Mouse (Mus musculus): ENCODE measurements at regions not wholly inside any gene's neighbourhood (a gene's known extent, or its start where the extent isn't known, plus 50 kb on each side); places are given as distances from the start of the nearest gene placed in this dataset.
A peak's percentile ranks its signal among the peaks of the same experiment; 100 is the strongest.

DNA sequence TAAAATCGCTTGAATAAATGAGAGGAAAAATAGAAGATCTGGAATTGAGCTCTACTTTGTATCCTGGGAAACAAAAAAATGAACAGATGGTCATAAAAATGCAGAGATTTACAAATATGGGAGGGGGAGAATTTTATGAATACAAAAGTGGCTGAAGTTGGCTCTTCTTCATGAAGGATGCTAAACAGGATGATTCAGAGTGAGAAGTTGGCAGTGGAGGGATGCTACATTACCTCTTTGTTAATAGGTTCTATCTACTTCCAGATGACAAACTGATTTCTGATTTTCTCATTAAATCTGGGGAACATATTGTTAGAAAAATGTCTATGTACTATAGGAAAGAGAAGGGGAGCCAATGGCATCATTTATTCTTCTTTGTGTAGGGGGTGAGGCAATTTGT lies 2785.8 kb downstream of the Poteg start:
- H3K9me3 ChIP-seq (ENCODE audit: control insufficient read depth, low read length): no peaks in the 10 kb centered on the region
- H3K9ac ChIP-seq (replicated peaks; ENCODE audit: low read depth, low read length): no peak overlapping the region
- no peaks in the 10 kb centered on the region for H3K4me1 ChIP-seq (ENCODE audit: control insufficient read depth, insufficient read depth, low read length)
- H3K4me2 ChIP-seq (ENCODE audit: low read depth, low read length): no peak overlapping the region
- no peak for ATAC-seq (ENCODE audit: low read depth)
- no peaks in the 10 kb centered on the region for H3K27me3 ChIP-seq (ENCODE audit: control insufficient read depth, insufficient read depth, low read length)
- WGBS: 68% methylated on average over 1 of the region's 1 CpGs
- no peak overlapping the region for H3K4me3 ChIP-seq (ENCODE audit: low read depth, low read length)
- H3K27ac ChIP-seq (ENCODE audit: low read depth, low read length): no peak overlapping the region
- H3K36me3 ChIP-seq (ENCODE audit: control insufficient read depth, insufficient read depth, low read length): no peaks in the 10 kb centered on the region

DNA sequence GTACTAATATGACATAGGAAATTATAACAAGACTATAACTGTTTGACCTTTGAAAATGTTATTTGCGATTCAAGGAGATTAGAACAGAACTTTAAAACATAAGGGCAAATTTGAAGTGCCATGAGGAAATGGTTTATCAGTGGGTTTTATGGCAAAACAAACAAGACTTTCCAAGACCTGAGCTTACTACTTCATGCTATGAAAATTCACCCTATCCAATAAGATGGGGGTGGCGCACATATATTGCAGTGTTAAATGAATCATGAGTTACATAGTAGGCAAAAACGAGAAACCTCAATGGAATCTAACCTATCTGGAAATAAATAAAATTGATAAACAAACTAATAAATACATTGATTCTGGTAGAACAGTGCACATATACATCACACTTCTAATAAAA lies 2804.3 kb downstream of the Poteg start:
- WGBS: 90% methylated on average over 3 of the region's 3 CpGs
- Histone ChIP-seq H3K9ac (replicated peaks; ENCODE audit: low read depth, low read length) (no peak overlapping the region), H3K36me3 (ENCODE audit: control insufficient read depth, insufficient read depth, low read length) (no peaks in the 10 kb centered on the region), H3K4me1 (ENCODE audit: control insufficient read depth, insufficient read depth, low read length) (no peaks in the 10 kb centered on the region), H3K27ac (ENCODE audit: low read depth, low read length) (no peak overlapping the region), H3K27me3 (ENCODE audit: control insufficient read depth, insufficient read depth, low read length) (no peaks in the 10 kb centered on the region), H3K4me3 (ENCODE audit: low read depth, low read length) (no peak overlapping the region), H3K4me2 (ENCODE audit: low read depth, low read length) (no peak overlapping the region), H3K9me3 (ENCODE audit: control insufficient read depth, low read length) (no peaks in the 10 kb centered on the region)
- ATAC-seq (ENCODE audit: low read depth): no peak

DNA sequence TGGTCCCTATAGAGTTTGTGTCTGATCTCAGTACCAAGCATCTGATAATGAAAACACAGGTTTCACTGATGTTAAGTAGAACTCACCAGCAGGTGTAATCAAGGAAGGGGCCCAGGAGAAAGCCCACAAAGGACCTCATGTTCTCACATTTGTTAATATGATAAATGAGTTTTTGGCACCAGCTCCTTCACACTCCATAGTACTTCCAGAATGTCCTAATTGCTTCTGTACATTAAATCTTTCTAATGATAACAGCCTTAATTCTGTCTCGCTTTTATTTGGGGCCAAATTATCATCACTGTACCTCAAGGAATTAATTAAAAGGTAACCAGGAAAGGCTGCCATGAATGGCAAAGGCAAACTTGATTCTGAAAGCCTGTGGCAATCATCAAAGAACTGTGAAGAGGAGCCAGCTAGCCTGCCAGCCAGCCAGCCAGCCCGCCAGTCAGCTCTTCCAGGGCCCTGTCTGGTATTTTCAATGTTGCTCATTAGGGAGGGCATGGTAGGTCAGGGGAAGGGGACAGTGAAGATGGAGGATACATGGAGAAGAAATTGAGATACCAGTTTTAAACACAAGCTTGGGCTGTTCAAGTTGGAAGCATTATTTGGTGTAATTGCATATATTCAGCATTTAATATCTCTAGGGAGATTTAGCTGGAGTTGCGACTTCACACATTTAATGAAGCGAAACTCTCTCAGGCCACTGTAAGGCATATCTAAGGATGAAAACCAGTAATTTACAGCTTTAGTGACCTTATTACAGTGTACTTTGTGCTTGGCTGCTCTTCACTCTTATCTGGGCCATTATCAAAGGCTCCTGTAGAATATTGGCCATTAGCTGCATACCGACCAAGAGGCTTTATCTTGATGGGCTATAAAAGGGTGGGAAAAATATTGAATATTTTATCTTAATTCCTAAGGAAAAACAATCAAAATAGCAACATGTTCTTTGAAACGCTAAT lies 2822.8 kb downstream of the Poteg start:
- WGBS: 77% methylated on average over 6 of the region's 6 CpGs
- H3K9ac ChIP-seq (replicated peaks; ENCODE audit: low read depth, low read length): no peak overlapping the region
- H3K4me3 ChIP-seq (ENCODE audit: low read depth, low read length): no peak overlapping the region
- ATAC-seq (ENCODE audit: low read depth): no peak
- no peaks in the 10 kb centered on the region for H3K36me3 ChIP-seq (ENCODE audit: control insufficient read depth, insufficient read depth, low read length)
- no peaks in the 10 kb centered on the region for H3K27me3 ChIP-seq (ENCODE audit: control insufficient read depth, insufficient read depth, low read length)
- H3K4me1 ChIP-seq (ENCODE audit: control insufficient read depth, insufficient read depth, low read length): no peaks in the 10 kb centered on the region
- H3K27ac ChIP-seq (ENCODE audit: low read depth, low read length): no peak overlapping the region
- H3K9me3 ChIP-seq (ENCODE audit: control insufficient read depth, low read length): no peaks in the 10 kb centered on the region
- H3K4me2 ChIP-seq (ENCODE audit: low read depth, low read length): no peak overlapping the region

DNA sequence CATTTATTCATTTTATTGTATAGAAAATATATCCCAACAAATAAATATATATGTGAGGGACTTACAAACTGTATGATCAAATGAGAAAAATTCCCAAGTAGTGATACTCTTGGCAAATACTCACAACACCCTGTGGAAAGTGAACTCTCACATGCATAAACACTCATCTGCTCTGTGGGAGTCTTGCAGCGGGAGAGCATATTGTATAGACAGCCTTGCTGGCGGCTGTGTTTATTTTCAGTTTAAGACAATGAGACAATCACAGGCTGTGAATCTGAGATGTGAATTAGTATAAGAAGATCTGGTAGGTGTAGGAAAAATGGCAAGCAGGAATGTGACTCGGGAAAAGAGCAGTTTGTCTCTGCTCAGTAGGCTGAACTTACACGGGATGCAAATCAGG lies 2841.7 kb downstream of the Poteg start:
- H3K27ac ChIP-seq (ENCODE audit: low read depth, low read length): no peak overlapping the region
- no peak overlapping the region for H3K4me3 ChIP-seq (ENCODE audit: low read depth, low read length)
- H3K4me2 ChIP-seq (ENCODE audit: low read depth, low read length): no peak overlapping the region
- no peaks in the 10 kb centered on the region for H3K4me1 ChIP-seq (ENCODE audit: control insufficient read depth, insufficient read depth, low read length)
- ATAC-seq (ENCODE audit: low read depth): no peak
- H3K36me3 ChIP-seq (ENCODE audit: control insufficient read depth, insufficient read depth, low read length): no peaks in the 10 kb centered on the region
- no peaks in the 10 kb centered on the region for H3K27me3 ChIP-seq (ENCODE audit: control insufficient read depth, insufficient read depth, low read length)
- H3K9ac ChIP-seq (replicated peaks; ENCODE audit: low read depth, low read length): no peak overlapping the region
- no peaks in the 10 kb centered on the region for H3K9me3 ChIP-seq (ENCODE audit: control insufficient read depth, low read length)
- 32% methylated on average over 4 of the region's 4 CpGs for WGBS

DNA sequence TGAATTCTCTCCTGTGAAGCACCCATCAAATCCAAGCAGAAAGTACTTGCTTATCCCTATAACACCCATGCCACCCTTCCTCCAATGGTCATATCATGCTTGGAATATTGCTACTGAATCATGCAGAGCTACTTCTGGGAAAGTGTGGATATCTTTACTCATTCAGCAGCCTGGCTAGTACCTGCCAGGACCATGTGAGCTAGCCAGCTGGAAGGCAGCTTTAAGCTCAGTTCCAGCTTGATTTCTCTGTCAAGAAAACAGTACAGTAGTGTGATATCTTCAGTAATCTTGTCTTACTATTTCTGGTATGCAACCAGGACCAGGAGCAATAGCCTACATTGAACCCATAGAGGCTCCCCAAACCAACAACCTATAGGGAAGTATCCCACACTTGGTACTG lies 2883.7 kb downstream of the Poteg start:
- Histone ChIP-seq H3K36me3 (ENCODE audit: control insufficient read depth, insufficient read depth, low read length) (no peaks in the 10 kb centered on the region), H3K4me1 (ENCODE audit: control insufficient read depth, insufficient read depth, low read length) (no peaks in the 10 kb centered on the region), H3K9ac (replicated peaks; ENCODE audit: low read depth, low read length) (no peak overlapping the region), H3K27me3 (ENCODE audit: control insufficient read depth, insufficient read depth, low read length) (no peaks in the 10 kb centered on the region), H3K4me3 (ENCODE audit: low read depth, low read length) (no peak overlapping the region), H3K4me2 (ENCODE audit: low read depth, low read length) (no peak overlapping the region), H3K9me3 (ENCODE audit: control insufficient read depth, low read length) (no peaks in the 10 kb centered on the region), H3K27ac (ENCODE audit: low read depth, low read length) (no peak overlapping the region)
- ATAC-seq (ENCODE audit: low read depth): no peak

DNA sequence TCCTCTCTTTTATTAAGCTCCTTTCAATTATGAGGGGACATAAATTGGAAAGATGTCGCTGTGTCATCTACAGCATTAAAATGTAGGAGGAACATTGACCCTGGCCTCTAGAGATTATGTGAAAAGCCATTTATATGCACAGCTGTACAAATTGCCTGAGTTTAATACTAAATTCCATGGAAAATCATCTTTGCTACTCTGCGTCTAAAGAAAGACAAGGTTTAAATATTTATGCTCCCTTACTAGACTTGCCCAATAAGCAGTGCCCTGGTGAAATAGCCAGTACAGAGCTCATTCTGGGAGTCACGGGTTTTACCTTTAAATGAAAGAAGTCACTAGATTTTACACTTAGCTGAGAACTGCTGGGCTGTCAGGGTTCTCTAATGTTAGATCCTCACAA lies 2885.9 kb downstream of the Poteg start:
- H3K4me2 ChIP-seq (ENCODE audit: low read depth, low read length): no peak overlapping the region
- no peak overlapping the region for H3K9ac ChIP-seq (replicated peaks; ENCODE audit: low read depth, low read length)
- H3K27me3 ChIP-seq (ENCODE audit: control insufficient read depth, insufficient read depth, low read length): no peaks in the 10 kb centered on the region
- H3K4me1 ChIP-seq (ENCODE audit: control insufficient read depth, insufficient read depth, low read length): no peaks in the 10 kb centered on the region
- no peaks in the 10 kb centered on the region for H3K36me3 ChIP-seq (ENCODE audit: control insufficient read depth, insufficient read depth, low read length)
- H3K4me3 ChIP-seq (ENCODE audit: low read depth, low read length): no peak overlapping the region
- WGBS: 47% methylated on average over 3 of the region's 3 CpGs
- H3K9me3 ChIP-seq (ENCODE audit: control insufficient read depth, low read length): no peaks in the 10 kb centered on the region
- H3K27ac ChIP-seq (ENCODE audit: low read depth, low read length): no peak overlapping the region
- ATAC-seq (ENCODE audit: low read depth): peak; percentile 21; the same call in 1 of the 2 replicates

DNA sequence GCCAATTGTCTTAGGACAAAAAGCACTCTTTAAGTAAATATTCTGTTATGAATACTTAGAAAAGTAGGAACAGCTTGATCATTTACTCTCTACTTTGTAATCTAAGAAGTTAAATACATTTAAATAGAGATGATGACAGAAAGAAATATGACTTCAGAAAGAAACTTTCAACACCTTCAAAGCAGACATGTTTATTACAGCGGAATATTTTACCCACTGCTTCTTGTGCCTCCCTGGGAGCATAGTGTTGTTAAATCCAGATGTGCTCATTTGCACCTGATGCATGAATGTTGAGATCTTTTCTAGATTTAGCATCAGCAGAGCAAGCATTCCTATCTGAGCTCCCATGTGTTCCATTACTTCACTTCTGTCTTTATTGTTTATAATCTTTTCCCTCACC lies 2912.0 kb downstream of the Poteg start:
- no peaks in the 10 kb centered on the region for H3K9me3 ChIP-seq (ENCODE audit: control insufficient read depth, low read length)
- no peak overlapping the region for H3K9ac ChIP-seq (replicated peaks; ENCODE audit: low read depth, low read length)
- WGBS: 86% methylated on average over 1 of the region's 1 CpGs
- H3K4me2 ChIP-seq (ENCODE audit: low read depth, low read length): no peak overlapping the region
- H3K4me3 ChIP-seq (ENCODE audit: low read depth, low read length): no peak overlapping the region
- no peaks in the 10 kb centered on the region for H3K36me3 ChIP-seq (ENCODE audit: control insufficient read depth, insufficient read depth, low read length)
- no peak for ATAC-seq (ENCODE audit: low read depth)
- no peak overlapping the region for H3K27ac ChIP-seq (ENCODE audit: low read depth, low read length)
- H3K4me1 ChIP-seq (ENCODE audit: control insufficient read depth, insufficient read depth, low read length): no peaks in the 10 kb centered on the region
- H3K27me3 ChIP-seq (ENCODE audit: control insufficient read depth, insufficient read depth, low read length): no peaks in the 10 kb centered on the region

DNA sequence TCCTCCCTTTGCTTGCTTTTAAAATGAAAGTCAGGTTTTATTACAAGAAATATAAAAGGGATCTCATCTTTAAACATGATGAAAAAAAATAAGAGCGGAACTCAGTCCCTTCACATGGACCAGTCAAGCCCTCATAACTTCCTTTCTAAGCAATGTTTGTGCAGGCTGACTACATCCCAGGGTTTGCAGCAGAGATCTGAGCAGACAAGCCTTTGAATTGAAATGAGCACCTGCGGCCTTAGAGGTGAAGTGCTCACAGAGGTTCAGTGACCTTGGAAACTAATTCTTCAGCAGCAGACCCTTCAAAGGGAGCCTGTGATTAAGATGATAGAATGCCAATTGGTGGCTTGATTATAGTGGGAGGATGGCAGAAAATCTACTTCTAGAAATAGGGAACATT lies 2918.3 kb downstream of the Poteg start:
- no peaks in the 10 kb centered on the region for H3K27me3 ChIP-seq (ENCODE audit: control insufficient read depth, insufficient read depth, low read length)
- H3K27ac ChIP-seq (ENCODE audit: low read depth, low read length): no peak overlapping the region
- no peaks in the 10 kb centered on the region for H3K36me3 ChIP-seq (ENCODE audit: control insufficient read depth, insufficient read depth, low read length)
- no peak overlapping the region for H3K9ac ChIP-seq (replicated peaks; ENCODE audit: low read depth, low read length)
- no peak for ATAC-seq (ENCODE audit: low read depth)
- no peak overlapping the region for H3K4me2 ChIP-seq (ENCODE audit: low read depth, low read length)
- no peaks in the 10 kb centered on the region for H3K4me1 ChIP-seq (ENCODE audit: control insufficient read depth, insufficient read depth, low read length)
- H3K9me3 ChIP-seq (ENCODE audit: control insufficient read depth, low read length): no peaks in the 10 kb centered on the region
- 86% methylated on average over 2 of the region's 2 CpGs for WGBS
- no peak overlapping the region for H3K4me3 ChIP-seq (ENCODE audit: low read depth, low read length)

DNA sequence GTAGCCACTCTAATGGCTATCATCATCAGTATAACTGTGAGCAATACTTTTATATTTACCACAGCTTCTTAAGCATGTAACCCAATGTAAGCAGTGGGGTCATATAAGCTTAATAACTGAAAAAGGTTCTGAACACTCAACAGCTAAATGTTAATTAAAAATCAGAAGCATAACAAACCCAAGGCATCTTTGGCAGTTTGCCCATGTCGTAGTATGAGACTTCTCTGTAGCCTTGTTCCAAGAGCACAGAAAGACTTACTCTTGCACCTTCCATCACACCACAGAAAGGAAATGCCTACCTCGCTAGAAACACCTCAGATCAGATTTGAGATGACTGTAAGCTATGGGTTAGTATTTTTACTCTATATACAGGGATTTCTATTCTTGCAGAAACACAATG lies 2944.5 kb downstream of the Poteg start:
- Histone ChIP-seq H3K9me3 (ENCODE audit: control insufficient read depth, low read length) (no peaks in the 10 kb centered on the region), H3K4me1 (ENCODE audit: control insufficient read depth, insufficient read depth, low read length) (no peaks in the 10 kb centered on the region), H3K27me3 (ENCODE audit: control insufficient read depth, insufficient read depth, low read length) (no peaks in the 10 kb centered on the region), H3K9ac (replicated peaks; ENCODE audit: low read depth, low read length) (no peak overlapping the region), H3K4me3 (ENCODE audit: low read depth, low read length) (no peak overlapping the region), H3K4me2 (ENCODE audit: low read depth, low read length) (no peak overlapping the region), H3K36me3 (ENCODE audit: control insufficient read depth, insufficient read depth, low read length) (no peaks in the 10 kb centered on the region), H3K27ac (ENCODE audit: low read depth, low read length) (no peak overlapping the region)
- 76% methylated on average over 2 of the region's 2 CpGs for WGBS
- ATAC-seq (ENCODE audit: low read depth): no peak
